Mouse (Mus musculus) brain, embryonic 18.5 days (tissue): Measurements from ENCODE around the gene Tmem198.

ENCODE experiments used
- DNase-seq: peaks from one replicate; pipeline ENCODE4 v3.0.0-alpha.2; 2012; ENCODE audit warnings: low read depth, low spot score

Tmem198 gene

DNA sequence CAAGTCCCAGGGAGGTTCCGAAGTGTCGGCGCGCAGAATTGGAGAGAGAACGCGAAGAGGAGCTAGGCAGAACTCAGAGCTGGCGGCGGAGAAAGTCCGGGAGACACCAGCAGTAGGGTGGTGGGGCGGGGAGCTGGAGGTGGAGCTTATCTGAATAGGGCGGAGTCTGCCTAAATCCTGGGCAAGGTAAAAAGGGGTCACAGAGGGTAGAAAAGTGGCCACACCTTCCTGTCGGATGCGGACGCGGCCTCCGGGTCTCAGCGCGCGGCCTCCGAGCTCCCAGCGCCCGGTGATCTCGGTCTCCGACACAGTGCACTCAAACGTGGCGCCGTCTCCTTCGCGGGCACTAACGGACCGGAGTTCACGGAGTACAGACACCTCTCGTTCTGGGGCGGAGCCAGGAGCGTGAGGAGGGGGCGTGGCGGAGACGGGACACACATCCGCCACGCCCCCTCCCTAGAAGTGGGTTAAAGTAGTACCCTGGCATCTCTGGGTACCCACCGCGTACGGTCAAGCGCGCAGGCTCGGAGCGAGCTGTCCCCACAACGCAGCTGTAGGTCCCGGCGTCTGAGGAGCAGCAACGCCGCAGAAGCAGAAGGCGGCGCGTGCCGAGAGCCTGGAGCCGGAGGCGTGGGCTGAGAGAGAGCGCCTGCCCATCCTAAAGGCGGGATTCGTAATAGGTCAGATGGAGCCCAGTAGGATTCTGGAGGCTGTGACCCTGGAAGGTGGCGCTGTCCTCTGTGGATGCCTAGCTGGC lies 8.3 kb downstream of the Tmem198 start:
- no peak for DNase-seq

- no peak for DNase-seq
Observed at GRCm38 (mm10) chr1:75490785-75491551, 11.6 kb downstream of the Tmem198 start.

DNA sequence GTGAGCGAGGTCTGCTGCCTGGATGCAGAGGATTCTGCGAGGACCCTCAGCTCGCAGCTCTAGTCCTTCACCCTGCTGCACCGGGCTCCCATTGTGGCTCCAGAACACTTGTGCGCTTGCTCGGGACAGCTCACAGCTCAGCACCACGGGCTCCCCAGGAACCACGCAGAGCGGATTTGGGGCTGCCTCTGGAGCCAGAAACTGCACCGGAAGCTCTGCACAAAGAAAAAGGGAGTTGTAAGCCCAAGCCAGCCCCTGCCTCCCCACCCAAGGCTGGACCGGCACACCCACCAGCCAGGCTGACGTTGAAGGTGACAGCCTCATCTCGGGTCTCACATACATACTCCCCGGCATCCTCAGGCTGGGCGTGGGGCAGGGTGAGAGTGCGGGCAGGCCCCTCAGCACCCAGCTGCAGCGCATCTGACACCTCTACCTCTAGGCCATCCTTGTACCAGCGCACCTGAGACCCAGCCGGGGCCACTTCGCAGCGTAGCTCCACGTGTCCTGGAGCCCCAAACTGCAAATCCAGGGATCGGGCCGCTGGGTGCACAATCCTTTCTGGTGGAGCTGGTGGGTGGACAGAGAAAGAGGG lies 13.3 kb downstream of the Tmem198 start:
- no peak for DNase-seq

- DNase-seq: no peak
Observed at GRCm38 (mm10) chr1:75494878-75495548, 15.7 kb downstream of the Tmem198 start.

DNA sequence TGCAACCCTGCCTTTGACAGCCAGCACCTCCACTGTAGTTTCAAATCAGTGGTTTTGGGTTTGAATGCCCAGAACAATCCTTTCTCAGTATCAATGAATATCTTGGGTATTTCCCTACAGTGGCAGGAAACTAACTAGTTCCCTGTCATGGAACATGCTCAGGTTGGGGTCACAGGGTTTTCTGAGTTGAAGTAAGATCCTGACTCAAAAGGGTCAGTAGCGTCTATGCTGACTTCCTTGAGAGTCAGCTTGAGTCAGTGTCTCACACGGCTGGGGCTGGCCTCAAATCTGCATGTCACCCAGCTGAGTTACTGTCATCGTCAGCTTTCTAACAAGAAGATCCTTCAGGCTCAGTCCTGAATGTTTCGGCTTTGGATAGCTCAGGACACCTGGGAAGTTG lies 19.6 kb downstream of the Tmem198 start:
- no peak for DNase-seq

- DNase-seq: no peak
Observed at GRCm38 (mm10) chr1:75499441-75499840, 20.1 kb downstream of the Tmem198 start.

- no peak for DNase-seq
Observed at GRCm38 (mm10) chr1:75501905-75502304, 22.6 kb downstream of the Tmem198 start.

DNA sequence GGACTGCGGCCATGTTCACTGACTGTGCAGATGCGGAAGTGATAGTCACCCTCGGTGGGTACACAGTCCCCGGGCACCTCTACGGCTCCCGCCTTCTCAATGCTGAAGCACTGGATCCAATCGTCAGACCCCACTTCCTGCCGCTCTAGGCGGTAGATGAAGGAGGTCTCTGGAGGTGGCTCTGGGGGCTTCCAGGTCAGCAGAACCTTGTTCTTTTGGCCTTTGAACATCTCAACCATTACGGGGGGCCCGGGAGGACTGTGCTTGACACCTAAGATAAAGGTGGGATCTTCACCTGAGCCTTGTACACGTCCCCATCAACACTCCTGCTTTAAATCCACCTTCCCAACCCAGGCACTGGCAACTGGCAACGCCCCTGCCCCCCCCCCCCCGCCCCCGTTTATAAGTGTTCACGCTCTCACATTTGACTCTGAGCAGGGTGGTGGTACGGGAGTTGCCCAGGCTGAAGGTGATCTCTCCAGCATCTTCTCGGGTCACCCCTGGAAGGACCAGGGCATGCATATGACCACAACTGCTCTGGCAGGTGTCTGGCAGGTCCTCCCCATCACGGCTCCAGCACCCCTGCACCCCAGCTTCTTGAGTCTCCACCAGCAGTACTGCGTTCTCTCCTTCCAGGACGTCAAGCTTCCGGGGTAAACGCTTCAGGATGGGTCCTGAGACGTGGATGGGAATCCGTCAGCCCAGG lies 23.8 kb downstream of the Tmem198 start:
- DNase-seq: no peak

DNA sequence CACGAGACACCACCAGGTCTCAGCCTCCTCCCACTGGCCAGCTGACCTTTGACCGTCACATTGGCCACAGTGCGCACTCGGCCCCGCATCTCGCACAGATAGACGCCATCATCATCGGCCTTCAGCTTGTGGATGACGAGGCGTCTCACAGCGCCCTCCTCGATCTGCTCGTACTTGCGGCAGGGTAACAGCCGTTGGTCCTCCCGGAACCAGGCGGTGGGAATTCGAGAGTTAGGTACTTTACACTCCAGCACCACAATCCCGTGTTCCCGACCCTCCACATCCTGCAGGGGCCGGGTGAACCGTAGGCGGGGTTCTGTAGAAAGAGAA lies 24.3 kb downstream of the Tmem198 start:
- DNase-seq: no peak

GRCm38 (mm10) chr1:75504256-75505045 lies 25.1 kb downstream of the Tmem198 start:
- DNase-seq: no peak

- no peak for DNase-seq
Observed at GRCm38 (mm10) chr1:75505159-75505955, 26.0 kb downstream of the Tmem198 start.

DNA sequence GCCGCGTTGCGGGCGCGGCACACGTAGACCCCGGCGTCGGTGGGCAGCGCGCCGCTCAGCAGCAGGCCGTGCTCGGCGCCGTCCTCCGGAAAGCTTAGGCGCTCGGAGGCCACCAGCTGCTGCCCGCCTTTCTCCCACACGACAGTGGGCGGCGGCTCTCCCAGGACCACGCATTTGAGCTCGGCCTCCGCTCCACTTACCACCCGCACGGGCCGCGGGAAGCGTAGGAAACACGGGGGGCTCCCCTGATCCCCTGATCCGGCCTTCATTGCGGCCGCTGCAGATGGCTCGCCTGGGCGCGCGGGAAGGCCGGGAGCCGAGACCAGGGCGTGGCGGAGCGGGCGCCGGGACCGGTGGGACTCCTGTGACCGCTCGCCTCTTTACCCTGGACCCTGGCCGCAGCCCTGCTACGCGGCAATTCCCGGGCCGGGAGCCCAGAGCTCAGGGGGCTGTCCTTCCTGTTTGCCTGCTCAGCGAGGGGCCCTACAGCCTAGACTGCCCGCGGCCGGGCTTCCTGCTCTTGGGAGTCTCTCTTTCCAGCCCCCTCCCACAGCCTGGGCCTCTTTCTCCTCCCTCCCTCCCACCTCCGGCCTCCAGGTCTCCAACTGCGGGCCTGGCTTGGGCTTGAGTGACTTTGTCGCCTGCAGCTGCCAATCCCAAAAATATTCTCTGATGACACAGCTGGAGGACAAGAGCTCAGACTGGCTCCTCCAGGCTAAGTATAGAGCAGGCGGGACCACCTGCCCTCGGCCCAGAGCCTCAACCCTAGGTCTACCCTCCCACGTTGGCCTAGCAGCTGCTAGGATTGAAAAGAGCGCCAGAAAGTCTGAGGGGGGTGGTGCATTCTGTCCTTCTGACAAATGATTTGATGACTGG lies 26.9 kb downstream of the Tmem198 start, which contains the start of gene Obsl1:
TSS of gene Obsl1 (minus strand) at position 497 of the 876 bp plus-strand sequence.
- no peak for DNase-seq

GRCm38 (mm10) chr1:75507006-75507405 lies 27.7 kb downstream of the Tmem198 start, which contains the start of gene Inha:
Gene Inha (plus strand): TSS chr1:75507077.
- DNase-seq: no peak

- DNase-seq: no peak
Observed at GRCm38 (mm10) chr1:75509586-75509985, 30.3 kb downstream of the Tmem198 start.

DNA sequence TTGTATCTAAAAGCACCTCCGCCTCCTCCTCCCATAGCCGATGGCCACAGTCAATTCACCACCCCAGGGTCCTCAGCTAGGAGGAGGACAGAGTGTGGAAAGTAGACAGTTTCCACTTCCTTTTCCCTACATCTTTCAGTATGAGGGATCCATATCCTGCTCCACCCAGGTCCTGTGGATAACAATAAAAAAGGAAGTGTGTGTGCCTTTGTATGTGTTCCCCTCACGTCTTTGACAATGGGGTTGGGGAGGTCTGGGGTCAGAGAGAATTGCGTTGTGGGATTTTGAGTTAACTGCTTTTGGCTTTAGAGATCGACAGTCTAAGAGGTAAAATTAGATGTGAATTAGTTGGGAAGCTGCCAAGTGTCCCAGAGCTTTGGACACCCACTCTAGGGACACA lies 30.8 kb downstream of the Tmem198 start:
- no peak for DNase-seq

DNA sequence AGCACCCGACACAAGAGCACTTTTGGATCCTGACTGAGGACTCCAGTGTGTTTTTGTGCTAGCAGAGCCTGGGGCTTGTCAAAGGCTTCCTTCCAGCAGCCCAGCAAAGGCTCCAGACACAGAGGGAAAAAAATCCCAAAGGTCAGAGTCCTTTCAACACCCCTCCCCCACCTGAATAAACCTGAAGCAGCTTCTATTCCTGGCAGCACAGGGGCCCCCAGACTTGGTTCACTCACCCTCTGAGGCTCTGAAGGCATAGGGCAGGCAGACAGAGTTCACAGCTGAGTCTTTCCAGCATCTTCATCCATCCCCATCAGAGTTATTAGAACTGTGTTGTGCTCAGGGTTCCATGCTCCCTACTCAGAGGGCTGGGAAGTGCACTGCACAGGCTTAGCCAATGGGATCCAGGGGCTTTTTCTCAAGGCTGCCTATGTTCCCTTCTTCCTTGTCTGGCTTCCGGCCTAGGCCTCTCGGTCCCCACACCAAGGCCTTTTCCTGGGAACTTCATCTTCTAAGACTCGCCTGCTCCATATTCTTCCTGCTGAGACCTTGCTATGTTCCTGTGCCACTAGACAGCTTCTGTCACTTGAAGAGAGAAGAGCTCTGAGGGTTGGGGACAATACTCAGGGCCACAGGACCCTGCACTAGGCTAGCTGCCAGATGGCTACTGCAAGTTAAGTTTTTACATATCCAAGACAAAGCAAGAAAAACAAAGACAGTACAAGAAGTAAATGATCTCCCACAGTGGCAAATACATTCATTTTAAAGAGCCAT lies 32.3 kb downstream of the Tmem198 start:
- DNase-seq: no peak

DNA sequence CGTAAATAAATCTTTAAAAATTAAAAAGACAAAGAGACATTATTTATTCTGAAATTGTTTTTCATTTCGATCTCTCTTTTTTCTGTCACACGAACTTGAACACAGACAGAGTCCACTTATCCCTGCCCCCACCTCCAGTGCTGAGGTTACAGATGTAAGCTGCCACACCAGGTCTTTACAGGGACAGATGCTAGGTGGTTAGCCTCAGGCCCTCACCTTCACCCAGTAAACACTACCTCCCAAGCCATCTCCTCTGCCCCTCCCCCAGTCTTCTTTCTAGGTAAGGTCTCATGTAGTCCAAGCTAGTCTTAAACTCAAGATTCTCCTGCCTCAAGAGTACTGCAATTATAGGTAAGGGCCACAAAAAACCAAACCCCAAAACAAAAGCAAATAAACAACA lies 33.2 kb downstream of the Tmem198 start:
- DNase-seq: no peak
